Mouse (Mus musculus): Measurements from ENCODE around the gene Meaf6.

DNA sequence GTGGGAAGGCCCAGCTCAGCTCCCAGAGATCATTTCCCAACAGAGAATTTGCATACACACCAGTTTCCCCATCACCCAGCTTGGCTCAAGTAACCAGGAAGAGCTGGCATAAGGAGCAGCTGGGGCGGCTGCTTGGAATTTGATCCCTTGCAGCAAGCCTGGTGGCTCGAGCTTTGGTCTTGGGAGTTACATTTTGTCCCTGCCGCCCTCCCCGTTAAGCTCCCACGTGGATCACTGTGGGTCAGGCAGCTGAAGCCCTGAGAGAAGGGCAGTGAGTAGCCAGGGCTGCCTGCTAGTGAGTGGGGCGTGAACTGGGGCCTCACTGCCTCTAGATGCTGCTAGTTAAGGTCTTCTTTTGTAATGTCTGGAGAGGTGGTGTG is 30.8 kb downstream of the Meaf6 start:
- TF ChIP-seq CTCF (IDR thresholded peaks at IDR 0.05; ENCODE audit: extremely low read depth, insufficient read depth, insufficient read length, insufficient replicate concordance) (no peak), POLR2A (IDR thresholded peaks at IDR 0.05; ENCODE audit: low read depth, low read length) (no peak)

Data from spleen, adult 2 months (tissue).